Mouse (Mus musculus): ENCODE measurements at regions not wholly inside any gene's neighbourhood (a gene's known extent, or its start where the extent isn't known, plus 50 kb on each side); places are given as distances from the start of the nearest gene placed in this dataset.

GRCm38 (mm10) chr4:31403976-31404375 lies 559.9 kb upstream of the Map3k7 start:
- DNase-seq: no peak

- DNase-seq: no peak
Observed at GRCm38 (mm10) chr4:31404840-31405714, 558.8 kb upstream of the Map3k7 start.

- no peak for DNase-seq
Observed at GRCm38 (mm10) chr4:31410157-31410556, 553.7 kb upstream of the Map3k7 start.

GRCm38 (mm10) chr4:31411770-31412525 lies 551.9 kb upstream of the Map3k7 start:
- no peak for DNase-seq

- no peak for DNase-seq
Observed at GRCm38 (mm10) chr4:31417161-31417560, 546.7 kb upstream of the Map3k7 start.

- peak; percentile 1 to 2 for DNase-seq
Observed at GRCm38 (mm10) chr4:31419240-31419639, 544.7 kb upstream of the Map3k7 start.

GRCm38 (mm10) chr4:31420167-31420566 lies 543.7 kb upstream of the Map3k7 start:
- no peak for DNase-seq

GRCm38 (mm10) chr4:31421386-31421785 lies 542.5 kb upstream of the Map3k7 start:
- no peak for DNase-seq

- no peak for DNase-seq
Observed at GRCm38 (mm10) chr4:31425135-31425534, 538.8 kb upstream of the Map3k7 start.

GRCm38 (mm10) chr4:31425716-31426115 lies 538.2 kb upstream of the Map3k7 start:
- DNase-seq: no peak

GRCm38 (mm10) chr4:31426169-31427030 lies 537.5 kb upstream of the Map3k7 start:
- DNase-seq: no peak

- no peak for DNase-seq
Observed at GRCm38 (mm10) chr4:31433943-31434342, 530.0 kb upstream of the Map3k7 start.

GRCm38 (mm10) chr4:31454898-31455297 lies 509.0 kb upstream of the Map3k7 start:
- no peak for DNase-seq

- DNase-seq: no peak
Observed at GRCm38 (mm10) chr4:31455466-31455865, 508.4 kb upstream of the Map3k7 start.

- DNase-seq: no peak
Observed at GRCm38 (mm10) chr4:31462456-31462855, 501.4 kb upstream of the Map3k7 start.

GRCm38 (mm10) chr4:31463130-31463698 lies 500.7 kb upstream of the Map3k7 start:
- DNase-seq: no peak

- no peak for DNase-seq
Observed at GRCm38 (mm10) chr4:31468306-31468705, 495.6 kb upstream of the Map3k7 start.

GRCm38 (mm10) chr4:31469803-31470202 lies 494.1 kb upstream of the Map3k7 start:
- no peak for DNase-seq

- DNase-seq: no peak
Observed at GRCm38 (mm10) chr4:31492535-31492934, 471.4 kb upstream of the Map3k7 start.

GRCm38 (mm10) chr4:31493087-31493511 lies 470.8 kb upstream of the Map3k7 start:
- DNase-seq: no peak

GRCm38 (mm10) chr4:31499888-31500287 lies 464.0 kb upstream of the Map3k7 start:
- DNase-seq: no peak

- DNase-seq: no peak
Observed at GRCm38 (mm10) chr4:31500432-31500831, 463.5 kb upstream of the Map3k7 start.
